Mouse (Mus musculus) ES-E14 (cell line): ENCODE measurements around the gene Fam243. TPM values are rescaled to one million over a fixed set of nuclear protein-coding genes. Genes with fewer than 3 reads are reported as not detected.

Source experiments
- DNase-seq: peaks from one replicate; pipeline ENCODE4 v3.0.0-alpha.2; 2013; ENCODE audit warnings: low read depth, low spot score
- H3K27ac ChIP-seq: 2 replicates; pipeline ENCODE4 v1.5.1; 2012; ENCODE audit warnings: low read depth, mild to moderate bottlenecking, low read length, moderate library complexity, mixed read lengths; ENCODE audit not compliant: poor library complexity, insufficient read depth, severe bottlenecking
- H3K36me3 ChIP-seq: 2 replicates; pipeline ENCODE4 v1.6.1; 2012; ENCODE audit warnings: mild to moderate bottlenecking, low read length, moderate library complexity, mixed read lengths; ENCODE audit not compliant: control insufficient read depth, poor library complexity, insufficient read depth, severe bottlenecking
- H3K4me1 ChIP-seq, 2 experiments: fragments of 150-350 bp in 1 of 2; sonication (generic) in 1 of 2; 2 replicates each; pipeline ENCODE4 v1.6.1; 2012; ENCODE audit warnings: low read length in 2 of 2, mild to moderate bottlenecking in 1 of 2, mixed read lengths in 1 of 2; ENCODE audit not compliant: control insufficient read depth in 2 of 2, insufficient read depth in 2 of 2, poor library complexity in 1 of 2
- H3K4me3 ChIP-seq, 2 experiments: fragments of 150-350 bp in 1 of 2; sonication (generic) in 1 of 2; 2 replicates each; pipeline ENCODE4 v1.5.1; 2012; ENCODE audit warnings: low read length in 2 of 2, low read depth in 1 of 2, mild to moderate bottlenecking in 1 of 2, mixed read lengths in 1 of 2; ENCODE audit not compliant: insufficient read depth in 1 of 2, poor library complexity in 1 of 2, severe bottlenecking in 1 of 2
- H3K9ac ChIP-seq: 2 replicates; pipeline ENCODE4 v1.6.1; 2012; ENCODE audit warnings: low read depth, mild to moderate bottlenecking, low read length, mixed read lengths; ENCODE audit not compliant: poor library complexity, insufficient read depth, severe bottlenecking
- H3K9me3 ChIP-seq: fragments of 150-350 bp; sonication (generic); 2 replicates; pipeline ENCODE4 v1.6.1; 2012; ENCODE audit warnings: low read depth, mild to moderate bottlenecking, low read length; ENCODE audit not compliant: control insufficient read depth, insufficient read depth
- CHD2 ChIP-seq: IDR thresholded peaks from 2 replicates; pipeline ENCODE4 v1.6.1; 2014; ENCODE audit warnings: mild to moderate bottlenecking, low read depth, low read length, inconsistent platforms
- HCFC1 ChIP-seq: IDR thresholded peaks from 2 replicates; pipeline ENCODE4 v1.6.1; 2012; ENCODE audit warnings: low read length, inconsistent platforms, borderline replicate concordance; ENCODE audit not compliant: insufficient read depth
- MAFK ChIP-seq: IDR thresholded peaks from 2 replicates; pipeline ENCODE4 v1.6.1; 2014; ENCODE audit warnings: mild to moderate bottlenecking, low read depth, low read length, inconsistent platforms; ENCODE audit not compliant: insufficient read depth
- ZC3H11A ChIP-seq: IDR thresholded peaks from 2 replicates; pipeline ENCODE4 v1.6.1; 2012; ENCODE audit warnings: low read depth, mild to moderate bottlenecking, inconsistent platforms, low read length, borderline replicate concordance
- ZNF384 ChIP-seq: IDR thresholded peaks from 2 replicates; pipeline ENCODE4 v1.6.1; 2012; ENCODE audit warnings: low read depth, low read length, inconsistent platforms
- in situ Hi-C, 2 experiments: fragments of 600-800 bp; cut with MboI; formaldehyde crosslinking; loops; one replicate each; pipeline ENCODE4 v1.15.1; 2025; ENCODE audit warnings: low sequenced_read_pairs in 2 of 2, inconsistent platforms in 1 of 2; ENCODE audit not compliant: unreplicated experiment in 2 of 2
- total RNA-seq: library from RNA; depleted of rRNA; stranded (reverse); fragments of 300-350 nt; gene quantifications from 2 replicates; pipeline ENCODE4 v1.2.3, GENCODE M21; 2012

The Fam243 gene
- total RNA-seq, 1 experiment = not detected

GRCm38 (mm10) chr16:92294267-92294970 is 26.8 kb downstream of the Fam243 start:
- in situ Hi-C loops = loop anchor here (25.0 kb wide), 1 partner anchor 332 kb away; no protein-coding TSS in a partner anchor
- H3K36me3 ChIP-seq = no peaks in the 10 kb centered on the region
- no peak overlapping the region for H3K27ac ChIP-seq
- peaks cover 0 to 3% of the 10 kb centered on the region in 2 experiments; a peak in 1 of 4 replicates for H3K4me1 ChIP-seq
- DNase-seq = no peak
- TF ChIP-seq ZNF384 = no peak
- no peak for TF ChIP-seq MAFK
- TF ChIP-seq ZC3H11A = no peak
- no peak for TF ChIP-seq CHD2
- no peak for TF ChIP-seq HCFC1
- H3K4me3 ChIP-seq = no peak overlapping the region
- no peak overlapping the region for H3K9ac ChIP-seq
- H3K9me3 ChIP-seq = no peaks in the 10 kb centered on the region

GRCm38 (mm10) chr16:92292101-92292500 is 29.1 kb downstream of the Fam243 start, which contains the start of gene Kcne2:
Gene Kcne2, plus strand, starts transcription at chr16:92292389.
- DNase-seq = no peak
- Histone ChIP-seq H3K27ac (no peak within 1 kb of the TSS), H3K9ac (no peak within 1 kb of the TSS), H3K4me1 (peaks cover 0 to 3% of the 10 kb centered on the region in 2 experiments; a peak in 1 of 4 replicates), H3K36me3 (no peaks in the 10 kb centered on the region), H3K4me3 (no peak within 1 kb of the TSS), H3K9me3 (no peaks in the 10 kb centered on the region)
- in situ Hi-C loops = loop anchor here (25.0 kb wide), 1 partner anchor 330 kb away; no protein-coding TSS in a partner anchor
- no peak for TF ChIP-seq HCFC1
- no peak for TF ChIP-seq ZNF384
- no peak for TF ChIP-seq CHD2
- TF ChIP-seq MAFK = no peak
- no peak for TF ChIP-seq ZC3H11A

DNA sequence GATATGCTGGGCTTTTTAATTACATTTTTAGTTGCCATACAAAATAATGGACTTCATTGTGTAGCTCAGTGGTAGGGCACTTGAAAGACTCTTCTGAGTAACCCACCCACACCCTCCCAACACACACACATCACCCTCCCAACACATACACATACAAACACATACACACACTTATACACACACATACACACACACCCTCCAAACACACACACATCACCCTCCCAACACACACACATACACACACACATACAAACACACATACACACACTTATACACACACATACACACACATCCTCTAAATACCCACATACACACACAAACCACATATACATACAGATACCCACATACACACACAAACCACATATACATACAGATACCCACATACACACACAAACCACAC is 31.2 kb downstream of the Fam243 start:
- in situ Hi-C loops = loop anchor here (25.0 kb wide), 1 partner anchor 328 kb away; no protein-coding TSS in a partner anchor

GRCm38 (mm10) chr16:92288778-92289177 is 32.5 kb downstream of the Fam243 start:
- no peaks in the 10 kb centered on the region for H3K9me3 ChIP-seq
- in situ Hi-C loops = loop anchor here (25.0 kb wide), 1 partner anchor 326 kb away; no protein-coding TSS in a partner anchor
- H3K4me1 ChIP-seq = no peaks in the 10 kb centered on the region; a peak in 1 of 4 replicates
- no peak overlapping the region for H3K9ac ChIP-seq
- no peak overlapping the region for H3K27ac ChIP-seq
- peak; percentile 36; the same call in 1 of the 2 replicates for TF ChIP-seq ZC3H11A
- TF ChIP-seq ZNF384 = no peak
- no peak overlapping the region for H3K4me3 ChIP-seq
- DNase-seq = no peak
- no peaks in the 10 kb centered on the region for H3K36me3 ChIP-seq

More for the DNA sequence above, 31.2 kb downstream of the Fam243 start:
- no peak for DNase-seq
- Histone ChIP-seq H3K4me1 (peaks cover 0 to 3% of the 10 kb centered on the region in 2 experiments; a peak in 1 of 4 replicates), H3K9ac (no peak overlapping the region), H3K4me3 (no peak overlapping the region), H3K9me3 (no peaks in the 10 kb centered on the region), H3K36me3 (no peaks in the 10 kb centered on the region), H3K27ac (no peak overlapping the region)
- TF ChIP-seq CHD2 (no peak), ZC3H11A (no peak), ZNF384 (no peak), HCFC1 (no peak), MAFK (no peak)
